Mouse (Mus musculus) embryonic facial prominence, embryonic 14.5 days (tissue): ENCODE measurements around the gene Chd5. TPM values are rescaled to one million over a fixed set of nuclear protein-coding genes. Genes with fewer than 3 reads are reported as not detected.

Source experiments
- ATAC-seq: fragments of 200-750 bp; cut with Nextera tagmentation; 2 replicates; pipeline ENCODE4 v1.8.0; 2017; ENCODE audit warnings: low read depth, moderate number of reproducible peaks, moderate TSS enrichment
- DNase-seq: peaks from one replicate; pipeline ENCODE4 v3.0.0-alpha.2; 2015; ENCODE audit warnings: low spot score
- H3K27ac ChIP-seq: fragments of 300-500 bp; sonication (generic); replicated peaks from 2 replicates; pipeline ENCODE4 v1.5.1; 2014; ENCODE audit warnings: low read depth, mild to moderate bottlenecking, low read length, moderate library complexity
- H3K27me3 ChIP-seq: fragments of 300-500 bp; sonication (generic); replicated peaks from 2 replicates; pipeline ENCODE4 v1.6.1; 2014; ENCODE audit warnings: low read length; ENCODE audit not compliant: control insufficient read depth, insufficient read depth
- H3K36me3 ChIP-seq: fragments of 300-500 bp; sonication (generic); 2 replicates; pipeline ENCODE4 v1.6.1; 2014; ENCODE audit warnings: low read length, mixed read lengths; ENCODE audit not compliant: control insufficient read depth, insufficient read depth
- H3K4me1 ChIP-seq: fragments of 300-500 bp; sonication (generic); 2 replicates; pipeline ENCODE4 v1.6.1; 2014; ENCODE audit warnings: antibody characterized with exemption, low read length; ENCODE audit not compliant: control insufficient read depth, insufficient read depth
- H3K4me2 ChIP-seq: fragments of 300-500 bp; sonication (generic); 2 replicates; pipeline ENCODE4 v1.6.1; 2014; ENCODE audit warnings: low read depth, mild to moderate bottlenecking, low read length, moderate library complexity, mixed read lengths
- H3K4me3 ChIP-seq: fragments of 300-500 bp; sonication (generic); 2 replicates; pipeline ENCODE4 v1.5.1; 2014; ENCODE audit warnings: low read depth, mild to moderate bottlenecking, low read length
- H3K9ac ChIP-seq: fragments of 300-500 bp; sonication (generic); 2 replicates; pipeline ENCODE4 v1.6.1; 2014; ENCODE audit warnings: low read depth, mild to moderate bottlenecking, low read length, moderate library complexity, mixed read lengths
- H3K9me3 ChIP-seq: fragments of 300-500 bp; sonication (generic); 2 replicates; pipeline ENCODE4 v1.6.1; 2016; ENCODE audit warnings: low read length; ENCODE audit not compliant: control insufficient read depth
- WGBS: fragments of 180-500 bp; shearing (Covaris S2); extraction: QIAGEN DNeasy Blood & Tissue Kit; methylation state at CpG from one replicate; pipeline ENCODE4 v1.1.7; 2014; 5-methylcytosine and 5-hydroxymethylcytosine counted together
- polyA plus RNA-seq: library from polyadenylated mRNA; unstranded; fragments of >200 nt; fragmentation: Nextera tagmentation; extraction: Ambion mirVana; gene quantifications from 2 replicates; pipeline ENCODE4 v1.2.1, GENCODE M21; 2014

Gene Chd5
- polyA plus RNA-seq, 1 experiment from 2014 or later, result 1.4 TPM

GRCm38 (mm10) chr4:152398926-152399325, 60.5 kb downstream of the Chd5 start:
- 55% methylated on average over 3 of the region's 3 CpGs for WGBS
- no peak overlapping the region for H3K27ac ChIP-seq
- ATAC-seq (no peak), DNase-seq (no peak)
- no peak overlapping the region for H3K4me3 ChIP-seq
- no peaks in the 10 kb centered on the region for H3K27me3 ChIP-seq
- no peak overlapping the region for H3K9ac ChIP-seq
- no peaks in the 10 kb centered on the region for H3K36me3 ChIP-seq
- no peaks in the 10 kb centered on the region for H3K9me3 ChIP-seq
- no peak overlapping the region for H3K4me2 ChIP-seq
- no peaks in the 10 kb centered on the region for H3K4me1 ChIP-seq

GRCm38 (mm10) chr4:152405143-152405542, 66.7 kb downstream of the Chd5 start:
- ATAC-seq (no peak), DNase-seq (peak; percentile 21)
- no peaks in the 10 kb centered on the region for H3K27me3 ChIP-seq
- no peak overlapping the region for H3K4me3 ChIP-seq
- WGBS, result 55% methylated on average over 6 of the region's 6 CpGs
- no peak overlapping the region for H3K9ac ChIP-seq
- no peaks in the 10 kb centered on the region for H3K4me1 ChIP-seq
- no peaks in the 10 kb centered on the region for H3K9me3 ChIP-seq
- no peaks in the 10 kb centered on the region for H3K36me3 ChIP-seq
- H3K4me2 ChIP-seq, result no peak overlapping the region
- peak overlapping the region; percentile 46; the same call in 1 of the 2 replicates for H3K27ac ChIP-seq

- no peak overlapping the region for H3K4me2 ChIP-seq
- H3K9me3 ChIP-seq, result no peaks in the 10 kb centered on the region
- no peak overlapping the region; the same call in 1 of the 2 replicates for H3K27ac ChIP-seq
- H3K9ac ChIP-seq, result no peak overlapping the region; the same call in 1 of the 2 replicates
- no peaks in the 10 kb centered on the region for H3K36me3 ChIP-seq
- DNase-seq (no peak), ATAC-seq (no peak)
- no peaks in the 10 kb centered on the region for H3K4me1 ChIP-seq
- H3K27me3 ChIP-seq, result no peaks in the 10 kb centered on the region
- WGBS, result 75% methylated on average over 7 of the region's 7 CpGs
- no peak overlapping the region for H3K4me3 ChIP-seq
These were observed 67.3 kb downstream of the Chd5 start for GRCm38 (mm10) chr4:152405671-152406201.

- Histone ChIP-seq H3K27ac (no peak overlapping the region), H3K4me3 (no peak overlapping the region), H3K9me3 (no peaks in the 10 kb centered on the region), H3K27me3 (no peaks in the 10 kb centered on the region), H3K4me1 (no peaks in the 10 kb centered on the region), H3K9ac (no peak overlapping the region), H3K36me3 (no peaks in the 10 kb centered on the region), H3K4me2 (no peak overlapping the region)
- WGBS, result 75% methylated on average over 8 of the region's 8 CpGs
- ATAC-seq (no peak), DNase-seq (no peak)
These were observed 68.1 kb downstream of the Chd5 start for GRCm38 (mm10) chr4:152406531-152406930.

- Histone ChIP-seq H3K4me1 (no peaks in the 10 kb centered on the region), H3K4me2 (no peak overlapping the region), H3K36me3 (no peaks in the 10 kb centered on the region), H3K27me3 (no peaks in the 10 kb centered on the region), H3K4me3 (no peak overlapping the region), H3K9me3 (no peaks in the 10 kb centered on the region), H3K27ac (no peak overlapping the region), H3K9ac (no peak overlapping the region)
- ATAC-seq (no peak), DNase-seq (no peak)
- WGBS, result 75% methylated on average over 13 of the region's 13 CpGs
These were observed 72.5 kb downstream of the Chd5 start for GRCm38 (mm10) chr4:152410961-152411360.

GRCm38 (mm10) chr4:152412524-152413080, 74.2 kb downstream of the Chd5 start:
- Histone ChIP-seq H3K27me3 (no peaks in the 10 kb centered on the region), H3K9me3 (no peaks in the 10 kb centered on the region), H3K4me2 (no peak overlapping the region), H3K4me3 (no peak overlapping the region), H3K9ac (no peak overlapping the region), H3K36me3 (no peaks in the 10 kb centered on the region), H3K4me1 (no peaks in the 10 kb centered on the region), H3K27ac (no peak overlapping the region)
- 80% methylated on average over 3 of the region's 3 CpGs for WGBS
- ATAC-seq (no peak), DNase-seq (no peak)

- H3K9ac ChIP-seq, result no peak overlapping the region
- peak; percentile 39 for ATAC-seq
- H3K9me3 ChIP-seq, result no peaks in the 10 kb centered on the region
- no peak overlapping the region for H3K4me3 ChIP-seq
- H3K36me3 ChIP-seq, result no peaks in the 10 kb centered on the region
- H3K4me1 ChIP-seq, result no peaks in the 10 kb centered on the region
- no peak overlapping the region for H3K4me2 ChIP-seq
- no peak for DNase-seq
- no peaks in the 10 kb centered on the region for H3K27me3 ChIP-seq
- WGBS, result 30% methylated on average over 25 of the region's 28 CpGs
- no peak overlapping the region for H3K27ac ChIP-seq
These were observed 80.0 kb downstream of the Chd5 start for GRCm38 (mm10) chr4:152418229-152419060.

- Histone ChIP-seq H3K36me3 (no peaks in the 10 kb centered on the region), H3K4me2 (no peak overlapping the region), H3K27ac (no peak overlapping the region), H3K27me3 (no peaks in the 10 kb centered on the region), H3K4me3 (no peak overlapping the region), H3K9me3 (no peaks in the 10 kb centered on the region), H3K9ac (no peak overlapping the region), H3K4me1 (no peaks in the 10 kb centered on the region)
- ATAC-seq (no peak), DNase-seq (no peak)
- WGBS, result 81% methylated on average over 6 of the region's 6 CpGs
These were observed 85.1 kb downstream of the Chd5 start for GRCm38 (mm10) chr4:152423576-152423975.
